Mouse (Mus musculus) adrenal gland, adult (tissue): Measurements from ENCODE around the gene Pfkp.

Experiments used
- DNase-seq, 2 experiments: peaks; one replicate each; pipeline ENCODE4 v3.0.0; 2022 to 2023; ENCODE audit warnings: low spot score in 1 of 2; ENCODE audit not compliant: inconsistent age in 2 of 2

Pfkp gene

GRCm38 (mm10) chr13:6618711-6619110 is 29.9 kb downstream of the Pfkp start:
- no peak for DNase-seq

GRCm38 (mm10) chr13:6613690-6614445 is 34.7 kb downstream of the Pfkp start:
- no peak for DNase-seq

GRCm38 (mm10) chr13:6602786-6603409 is 45.7 kb downstream of the Pfkp start:
- no peak for DNase-seq

GRCm38 (mm10) chr13:6601676-6602075 is 46.9 kb downstream of the Pfkp start:
- no peak for DNase-seq

GRCm38 (mm10) chr13:6600626-6601025 is 48.0 kb downstream of the Pfkp start:
- DNase-seq, result peak in 1 of 2 experiments; percentile 50

- no peak for DNase-seq
Observed at GRCm38 (mm10) chr13:6597801-6598200, 50.8 kb downstream of the Pfkp start.

- DNase-seq, result no peak
Observed at GRCm38 (mm10) chr13:6595403-6595802, 53.2 kb downstream of the Pfkp start.

- DNase-seq, result no peak
Observed at GRCm38 (mm10) chr13:6590846-6591245, 57.7 kb downstream of the Pfkp start.

- no peak for DNase-seq
Observed at GRCm38 (mm10) chr13:6586009-6586408, 62.6 kb downstream of the Pfkp start.

GRCm38 (mm10) chr13:6583499-6584125 is 65.0 kb downstream of the Pfkp start:
- DNase-seq, result no peak

- peak in 1 of 2 experiments; percentile 48 for DNase-seq
Observed at GRCm38 (mm10) chr13:6575920-6576509, 72.6 kb downstream of the Pfkp start.

- DNase-seq, result no peak
Observed at GRCm38 (mm10) chr13:6565571-6565970, 83.0 kb downstream of the Pfkp start.

GRCm38 (mm10) chr13:6562409-6562808 is 86.2 kb downstream of the Pfkp start:
- no peak for DNase-seq

GRCm38 (mm10) chr13:6557771-6558170 is 90.8 kb downstream of the Pfkp start:
- no peak for DNase-seq

GRCm38 (mm10) chr13:6555656-6556055 is 92.9 kb downstream of the Pfkp start:
- no peak for DNase-seq

GRCm38 (mm10) chr13:6553708-6554107 is 94.9 kb downstream of the Pfkp start:
- no peak for DNase-seq

- DNase-seq, result no peak
Observed at GRCm38 (mm10) chr13:6535287-6535932, 113.2 kb downstream of the Pfkp start.

GRCm38 (mm10) chr13:6532683-6533082 is 115.9 kb downstream of the Pfkp start:
- DNase-seq, result peak in 1 of 2 experiments; percentile 67
